Mouse (Mus musculus): ENCODE results near the gene Bcl3. TPM values are rescaled to one million over a fixed set of nuclear protein-coding genes. Genes with fewer than 3 reads are reported as not detected.

Gene Bcl3
- not detected for polyA plus RNA-seq (2014; fragmentation: Illumina TruSeq; extraction: RNeasy Lipid Tissue Mini Kit (QIAGEN cat#74804))

GRCm38 (mm10) chr7:19822604-19823058 is at the start of gene Bcl3:
Gene Bcl3, minus strand, starts transcription at chr7:19822770.

GRCm38 (mm10) chr7:19861199-19861598 is 38.6 kb upstream of the Bcl3 start, which contains the start of gene Ceacam16:
Gene Ceacam16, minus strand, starts transcription at chr7:19861299.

GRCm38 (mm10) chr7:19851858-19852570 is 29.4 kb upstream of the Bcl3 start, which contains the start of gene Gm19345:
Gene Gm19345, plus strand, starts transcription at chr7:19852003.

GRCm38 (mm10) chr7:19796697-19797588 is 25.6 kb downstream of the Bcl3 start, which contains the start of gene Cblc:
Gene Cblc, minus strand, starts transcription at chr7:19796809.

GRCm38 (mm10) chr7:19770984-19771391 is 51.6 kb downstream of the Bcl3 start, which contains the start of gene Bcam:
Gene Bcam, minus strand, starts transcription at chr7:19771016.

Other genes starting within 250 kb of the Bcl3 start
- not detected for gene Zfp296, start 245.5 kb downstream of the Bcl3 start, polyA plus RNA-seq (2014; fragmentation: Illumina TruSeq; extraction: RNeasy Lipid Tissue Mini Kit (QIAGEN cat#74804))
- gene Gemin7, start 245.2 kb downstream of the Bcl3 start, polyA plus RNA-seq (2014; fragmentation: Illumina TruSeq; extraction: RNeasy Lipid Tissue Mini Kit (QIAGEN cat#74804)), result 16.3 TPM
- gene Clasrp, start 218.3 kb downstream of the Bcl3 start, polyA plus RNA-seq (2014; fragmentation: Illumina TruSeq; extraction: RNeasy Lipid Tissue Mini Kit (QIAGEN cat#74804)), result 1.6 TPM
- gene Relb, start 193.3 kb downstream of the Bcl3 start, polyA plus RNA-seq (2014; fragmentation: Illumina TruSeq; extraction: RNeasy Lipid Tissue Mini Kit (QIAGEN cat#74804)), result 0.66 TPM
- gene Clptm1, start 157.7 kb downstream of the Bcl3 start, polyA plus RNA-seq (2014; fragmentation: Illumina TruSeq; extraction: RNeasy Lipid Tissue Mini Kit (QIAGEN cat#74804)), result 14.3 TPM
- gene Apoc2, start 144.8 kb downstream of the Bcl3 start, polyA plus RNA-seq (2014; fragmentation: Illumina TruSeq; extraction: RNeasy Lipid Tissue Mini Kit (QIAGEN cat#74804)), result not detected
- not detected for gene Gm44805, start 141.3 kb downstream of the Bcl3 start, polyA plus RNA-seq (2014; fragmentation: Illumina TruSeq; extraction: RNeasy Lipid Tissue Mini Kit (QIAGEN cat#74804))
- gene Apoc4, start 141.3 kb downstream of the Bcl3 start, polyA plus RNA-seq (2014; fragmentation: Illumina TruSeq; extraction: RNeasy Lipid Tissue Mini Kit (QIAGEN cat#74804)), result not detected
- 1.7 TPM for gene Apoc1, start 130.1 kb downstream of the Bcl3 start, polyA plus RNA-seq (2014; fragmentation: Illumina TruSeq; extraction: RNeasy Lipid Tissue Mini Kit (QIAGEN cat#74804))
- gene Apoe, start 123.6 kb downstream of the Bcl3 start, polyA plus RNA-seq (2014; fragmentation: Illumina TruSeq; extraction: RNeasy Lipid Tissue Mini Kit (QIAGEN cat#74804)), result 8.6 TPM
- 0.37 TPM for gene Tomm40, start 107.3 kb downstream of the Bcl3 start, polyA plus RNA-seq (2014; fragmentation: Illumina TruSeq; extraction: RNeasy Lipid Tissue Mini Kit (QIAGEN cat#74804))
- gene Nectin2, start 72.3 kb downstream of the Bcl3 start, polyA plus RNA-seq (2014; fragmentation: Illumina TruSeq; extraction: RNeasy Lipid Tissue Mini Kit (QIAGEN cat#74804)), result 7.6 TPM
- gene Bcam, start 51.8 kb downstream of the Bcl3 start, polyA plus RNA-seq (2014; fragmentation: Illumina TruSeq; extraction: RNeasy Lipid Tissue Mini Kit (QIAGEN cat#74804)), result not detected
- not detected for gene Cblc, start 26.0 kb downstream of the Bcl3 start, polyA plus RNA-seq (2014; fragmentation: Illumina TruSeq; extraction: RNeasy Lipid Tissue Mini Kit (QIAGEN cat#74804))
- gene Gm19345, start 29.2 kb upstream of the Bcl3 start, polyA plus RNA-seq (2014; fragmentation: Illumina TruSeq; extraction: RNeasy Lipid Tissue Mini Kit (QIAGEN cat#74804)), result not detected
- gene Ceacam16, start 38.5 kb upstream of the Bcl3 start, polyA plus RNA-seq (2014; fragmentation: Illumina TruSeq; extraction: RNeasy Lipid Tissue Mini Kit (QIAGEN cat#74804)), result not detected
- not detected for gene Ceacam19, start 65.2 kb upstream of the Bcl3 start, polyA plus RNA-seq (2014; fragmentation: Illumina TruSeq; extraction: RNeasy Lipid Tissue Mini Kit (QIAGEN cat#74804))
- 34.4 TPM for gene Pvr, start 98.4 kb upstream of the Bcl3 start, polyA plus RNA-seq (2014; fragmentation: Illumina TruSeq; extraction: RNeasy Lipid Tissue Mini Kit (QIAGEN cat#74804))
- not detected for gene Igsf23, start 128.0 kb upstream of the Bcl3 start, polyA plus RNA-seq (2014; fragmentation: Illumina TruSeq; extraction: RNeasy Lipid Tissue Mini Kit (QIAGEN cat#74804))
- 1.00 TPM for gene Ceacam20, start 142.6 kb upstream of the Bcl3 start, polyA plus RNA-seq (2014; fragmentation: Illumina TruSeq; extraction: RNeasy Lipid Tissue Mini Kit (QIAGEN cat#74804))
- gene Nlrp9b, start 168.7 kb upstream of the Bcl3 start, polyA plus RNA-seq (2014; fragmentation: Illumina TruSeq; extraction: RNeasy Lipid Tissue Mini Kit (QIAGEN cat#74804)), result 83.2 TPM